Mouse (Mus musculus) liver, embryonic 15.5 days (tissue): Measurements from ENCODE around the gene Ascc1. TPM values are rescaled to one million over a fixed set of nuclear protein-coding genes. Genes with fewer than 3 reads are reported as not detected.
"Not testable (repeated sequence)": the region's sequence is repeated elsewhere in the genome, so short reads cannot be mapped to it uniquely, and the experiment has no call there.

ENCODE experiments used
- ATAC-seq: fragments of 200-750 bp; cut with Nextera tagmentation; 2 replicates; pipeline ENCODE4 v1.8.0; 2017; ENCODE audit warnings: moderate number of reproducible peaks, mild to moderate bottlenecking, moderate library complexity; ENCODE audit not compliant: insufficient read depth
- H3K27ac ChIP-seq: fragments of 300-500 bp; sonication (generic); replicated peaks from 2 replicates; pipeline ENCODE4 v1.5.1; 2015; ENCODE audit warnings: mild to moderate bottlenecking, inconsistent platforms
- H3K27me3 ChIP-seq: fragments of 300-500 bp; sonication (generic); 2 replicates; pipeline ENCODE4 v1.6.1; 2015; ENCODE audit warnings: mild to moderate bottlenecking, inconsistent platforms
- H3K36me3 ChIP-seq: fragments of 300-500 bp; sonication (generic); replicated peaks from 2 replicates; pipeline ENCODE4 v1.6.1; 2015; ENCODE audit warnings: moderate library complexity, mild to moderate bottlenecking, inconsistent platforms
- H3K4me1 ChIP-seq: fragments of 300-500 bp; sonication (generic); replicated peaks from 2 replicates; pipeline ENCODE4 v1.6.1; 2015; ENCODE audit warnings: inconsistent platforms
- H3K4me2 ChIP-seq: fragments of 300-500 bp; sonication (generic); 2 replicates; pipeline ENCODE4 v1.6.1; 2015; ENCODE audit warnings: moderate library complexity, mild to moderate bottlenecking, inconsistent platforms
- H3K4me3 ChIP-seq: fragments of 300-500 bp; sonication (generic); replicated peaks from 2 replicates; pipeline ENCODE4 v1.5.1; 2015; ENCODE audit warnings: mild to moderate bottlenecking, inconsistent platforms
- H3K9ac ChIP-seq: fragments of 300-500 bp; sonication (generic); 2 replicates; pipeline ENCODE4 v1.6.1; 2015; ENCODE audit warnings: moderate library complexity, mild to moderate bottlenecking, inconsistent platforms
- H3K9me3 ChIP-seq: fragments of 300-500 bp; sonication (generic); replicated peaks from 2 replicates; pipeline ENCODE4 v1.6.1; 2016; ENCODE audit warnings: inconsistent platforms
- WGBS: fragments of 180-500 bp; shearing (Covaris S2); methylation state at CpG from one replicate; pipeline ENCODE4 v1.1.7; 2015; ENCODE audit warnings: mixed read lengths; ENCODE audit not compliant: insufficient replicate concordance; 5-methylcytosine and 5-hydroxymethylcytosine counted together
- polyA plus RNA-seq: library from polyadenylated mRNA; unstranded; fragments of >200 nt; fragmentation: Nextera tagmentation; extraction: Ambion mirVana; gene quantifications from 2 replicates; pipeline ENCODE4 v1.2.1, GENCODE M21; 2015

Ascc1 gene
- polyA plus RNA-seq, 1 experiment from 2014 or later = 16.5 TPM

DNA sequence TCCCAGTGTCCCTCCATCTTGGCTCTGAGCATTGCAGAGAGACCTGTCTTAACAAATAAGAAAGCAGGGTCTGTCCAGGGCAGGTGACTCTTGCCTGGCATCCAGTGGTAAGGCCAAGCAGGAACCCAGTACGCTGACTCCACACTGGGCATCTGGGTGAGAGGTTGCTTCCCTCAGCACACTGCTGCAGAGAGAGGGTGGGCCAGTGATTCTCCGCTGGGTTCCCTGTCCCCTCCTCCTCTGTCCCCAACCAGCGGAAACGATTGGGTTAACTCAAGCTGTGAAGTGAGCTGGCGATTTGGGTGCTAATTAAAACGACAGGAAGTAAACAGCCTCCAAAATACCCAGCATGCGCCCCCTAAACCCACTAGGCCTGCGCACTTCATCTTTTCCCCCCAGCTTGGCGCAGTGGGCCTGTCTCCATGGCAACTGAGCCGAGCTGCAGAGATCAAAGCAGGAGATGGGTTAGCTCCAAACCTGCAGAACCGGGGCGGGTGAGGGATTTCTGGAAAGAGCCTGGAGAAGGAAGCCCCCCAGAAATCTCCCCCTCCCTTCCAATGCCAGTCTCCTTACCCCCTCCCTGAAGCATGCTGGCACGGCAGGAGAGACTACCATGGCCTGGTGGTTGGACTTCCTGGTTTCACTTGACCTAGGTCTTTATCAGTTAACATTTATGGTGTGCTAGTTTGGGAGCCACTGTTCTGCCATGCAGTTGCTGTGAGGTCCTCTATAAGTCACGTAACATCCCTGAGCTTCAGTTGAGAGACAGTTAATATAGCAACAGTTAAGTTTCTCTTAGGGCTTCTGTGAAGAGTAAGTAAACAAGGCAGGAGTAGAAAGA, 113.0 kb downstream of the Ascc1 start:
- ATAC-seq = no peak
- H3K27ac ChIP-seq = no peak overlapping the region
- no peaks in the 10 kb centered on the region for H3K9me3 ChIP-seq
- no peak overlapping the region for H3K9ac ChIP-seq
- 10% methylated on average over 14 of the region's 14 CpGs for WGBS
- no peak overlapping the region for H3K4me2 ChIP-seq
- H3K36me3 ChIP-seq = no peaks in the 10 kb centered on the region
- H3K27me3 ChIP-seq = peaks cover 40% of the 10 kb centered on the region
- H3K4me1 ChIP-seq = no peaks in the 10 kb centered on the region
- no peak overlapping the region for H3K4me3 ChIP-seq

DNA sequence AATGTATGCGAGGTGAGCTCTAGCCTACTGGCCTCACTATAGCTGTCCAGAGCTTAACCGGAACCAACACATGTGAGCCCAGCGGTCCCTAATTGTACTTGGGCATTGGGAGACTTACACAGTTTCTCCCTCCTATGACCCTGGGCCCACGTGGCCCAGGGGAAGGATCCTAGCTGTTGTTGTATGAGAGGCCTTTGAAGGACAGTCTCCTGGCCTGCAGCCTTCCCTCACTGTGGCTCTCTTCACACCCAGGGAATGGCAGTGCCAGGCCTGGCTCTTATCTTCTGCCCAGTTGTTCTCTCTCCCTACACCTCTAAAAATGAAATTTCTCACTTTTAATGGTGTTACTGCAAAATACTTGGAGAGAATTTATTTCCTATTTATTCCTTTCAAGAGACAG, 114.4 kb downstream of the Ascc1 start:
- no peak overlapping the region for H3K4me3 ChIP-seq
- H3K9me3 ChIP-seq = no peaks in the 10 kb centered on the region
- H3K36me3 ChIP-seq = no peaks in the 10 kb centered on the region
- H3K27ac ChIP-seq = no peak overlapping the region
- H3K4me1 ChIP-seq = no peaks in the 10 kb centered on the region
- H3K4me2 ChIP-seq = no peak overlapping the region
- H3K9ac ChIP-seq = no peak overlapping the region
- WGBS = 49% methylated on average over 4 of the region's 4 CpGs
- peaks cover 28% of the 10 kb centered on the region for H3K27me3 ChIP-seq
- no peak for ATAC-seq

DNA sequence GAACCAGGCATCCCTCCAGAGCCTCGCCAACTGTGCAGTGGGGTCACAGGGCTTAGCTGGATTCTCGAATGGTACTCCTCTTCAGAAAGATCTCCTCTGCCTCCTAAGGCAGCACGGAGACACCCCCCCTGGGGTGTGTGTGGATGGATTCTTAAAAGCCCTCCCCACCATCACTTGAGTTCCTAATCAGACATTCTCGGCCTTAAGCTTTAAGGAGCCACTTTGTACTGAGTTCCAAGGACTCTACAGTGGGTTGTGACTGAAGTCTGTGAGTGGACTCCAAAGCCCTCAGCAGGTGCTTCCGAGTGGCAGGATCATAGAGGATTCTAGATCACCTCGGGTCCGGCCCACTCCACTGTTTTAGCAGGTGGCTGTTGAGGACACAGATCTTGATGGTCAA, 115.9 kb downstream of the Ascc1 start:
- H3K9ac ChIP-seq = no peak overlapping the region
- WGBS = 55% methylated on average over 7 of the region's 7 CpGs
- H3K4me2 ChIP-seq = no peak overlapping the region

DNA sequence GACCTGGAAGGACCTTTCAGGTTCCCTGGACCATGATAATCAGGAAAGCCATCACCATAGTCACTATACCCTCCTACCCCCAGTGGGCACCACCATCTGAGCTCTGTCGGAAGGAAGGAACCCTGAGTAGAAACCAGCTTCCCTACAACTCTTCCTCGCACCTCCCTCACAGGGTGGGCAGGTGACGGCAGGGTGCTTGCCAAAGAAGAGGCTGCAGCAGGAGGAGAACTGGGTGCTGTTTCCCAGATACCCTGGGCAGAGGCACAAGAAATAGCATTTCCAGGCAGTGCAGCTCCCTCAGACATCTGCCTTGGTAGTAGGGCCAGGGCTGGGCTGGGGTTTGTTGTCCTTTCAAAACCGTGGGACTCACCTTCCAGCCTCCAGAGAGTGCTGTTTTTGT, 118.0 kb downstream of the Ascc1 start:
- Histone ChIP-seq H3K27me3 (peaks cover 6% of the 10 kb centered on the region), H3K4me1 (peaks cover 1% of the 10 kb centered on the region; the same call in 1 of the 2 replicates), H3K4me2 (no peak overlapping the region), H3K4me3 (no peak overlapping the region), H3K9ac (no peak overlapping the region), H3K9me3 (no peaks in the 10 kb centered on the region), H3K36me3 (no peaks in the 10 kb centered on the region), H3K27ac (no peak overlapping the region)
- 62% methylated on average over 4 of the region's 4 CpGs for WGBS
- ATAC-seq = no peak

More for the DNA sequence above, 115.9 kb downstream of the Ascc1 start:
- Histone ChIP-seq H3K36me3 (no peaks in the 10 kb centered on the region), H3K27ac (no peak overlapping the region), H3K4me1 (no peaks in the 10 kb centered on the region), H3K9me3 (no peaks in the 10 kb centered on the region), H3K27me3 (peaks cover 20% of the 10 kb centered on the region), H3K4me3 (no peak overlapping the region)
- no peak for ATAC-seq

DNA sequence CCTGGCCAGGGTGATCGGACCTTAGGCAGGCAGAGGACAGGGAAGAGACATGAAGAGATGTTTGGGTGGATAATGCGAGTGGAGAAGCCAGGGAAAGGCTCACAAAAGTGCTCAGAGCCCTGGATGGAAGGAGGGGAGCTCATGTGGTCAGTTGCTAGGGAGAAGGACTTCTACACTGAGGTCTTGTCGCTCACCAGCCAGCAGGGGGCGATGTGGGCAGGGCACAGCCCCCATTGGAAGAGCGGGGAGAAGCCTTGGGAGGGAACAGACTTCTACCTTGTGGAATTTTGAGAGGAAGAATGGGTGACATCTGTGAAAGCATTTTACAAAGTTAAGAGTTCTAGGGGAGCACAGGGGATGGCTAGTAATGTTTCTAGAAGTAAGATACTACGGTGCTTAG, 121.5 kb downstream of the Ascc1 start:
- Histone ChIP-seq H3K4me2 (no peak overlapping the region), H3K9me3 (no peaks in the 10 kb centered on the region), H3K27me3 (peaks cover 5% of the 10 kb centered on the region; the same call in 1 of the 2 replicates), H3K27ac (no peak overlapping the region), H3K4me1 (peaks cover 7% of the 10 kb centered on the region; the same call in 1 of the 2 replicates), H3K4me3 (no peak overlapping the region), H3K36me3 (no peaks in the 10 kb centered on the region), H3K9ac (no peak overlapping the region)
- 57% methylated on average over 6 of the region's 6 CpGs for whole genome bisulfite sequencing
- ATAC-seq = no peak

DNA sequence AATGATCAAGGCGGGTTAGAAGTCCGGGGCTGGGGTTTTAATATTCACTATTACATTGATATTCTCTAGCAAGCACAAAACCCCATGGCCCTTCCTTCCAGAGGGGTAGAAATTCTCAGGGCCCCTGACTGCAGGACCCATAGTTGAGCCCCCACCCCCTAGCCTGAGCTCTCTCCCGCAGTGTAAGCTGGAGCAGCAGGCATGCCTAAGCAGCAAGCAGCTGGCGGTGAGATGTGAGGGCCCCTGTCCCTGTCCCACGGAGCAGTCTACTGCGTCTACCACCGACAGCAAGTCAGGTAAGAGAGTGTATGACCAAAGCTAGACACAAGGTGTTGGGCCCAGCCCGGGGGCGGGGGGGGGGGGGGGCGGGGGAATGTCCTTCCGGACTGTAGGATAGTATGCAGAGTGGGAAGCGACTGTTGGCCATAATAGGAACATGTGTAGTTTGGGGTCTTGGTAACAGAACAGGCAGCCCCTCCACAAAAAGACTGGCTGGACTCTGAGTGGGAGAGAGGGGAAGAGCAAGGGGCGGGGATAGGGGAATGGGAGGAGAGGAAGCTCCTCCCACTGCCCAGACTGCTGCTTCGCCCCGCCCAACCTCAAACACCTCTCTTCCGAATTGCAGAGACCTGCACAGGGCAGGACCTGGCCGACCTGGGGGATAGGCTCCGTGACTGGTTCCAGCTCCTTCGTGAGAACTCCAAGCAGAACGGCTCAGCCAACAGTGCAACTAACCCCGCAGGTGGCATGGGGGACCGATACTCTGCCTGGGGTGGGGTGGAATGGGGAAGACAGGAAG, 123.1 kb downstream of the Ascc1 start:
- WGBS = 27% methylated on average over 22 of the region's 22 CpGs
- Histone ChIP-seq H3K4me3 (0 out of 2 replicates have a peak overlapping the region, but pooled peaks have one; percentile 5), H3K36me3 (no peaks in the 10 kb centered on the region), H3K9me3 (no peaks in the 10 kb centered on the region), H3K9ac (no peak overlapping the region), H3K4me2 (peak overlapping the region; percentile 52), H3K27ac (no peak overlapping the region), H3K4me1 (peaks cover 7% of the 10 kb centered on the region; the same call in 1 of the 2 replicates), H3K27me3 (peaks cover 5% of the 10 kb centered on the region; the same call in 1 of the 2 replicates)
- no peak for ATAC-seq

DNA sequence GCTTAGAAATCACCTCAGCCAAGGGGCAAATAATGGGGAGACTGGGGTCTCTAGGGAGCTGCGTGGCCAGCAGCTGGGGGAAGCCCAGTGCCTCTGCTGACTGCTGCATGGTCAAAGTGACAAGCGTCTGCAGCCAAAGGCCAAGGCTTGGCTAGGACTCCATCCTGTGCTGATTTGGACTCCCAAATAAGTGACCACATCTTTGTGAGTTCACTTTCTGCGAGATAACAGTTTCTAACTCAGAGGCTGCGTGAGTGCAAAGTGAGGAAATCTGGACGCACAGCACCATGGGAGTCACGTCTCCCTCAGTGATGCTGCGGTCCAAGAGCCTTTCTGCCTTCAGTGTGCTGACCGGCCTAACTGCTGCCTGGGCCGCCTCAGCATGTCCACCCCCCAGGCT, 125.7 kb downstream of the Ascc1 start:
- no peaks in the 10 kb centered on the region for H3K36me3 ChIP-seq
- peaks cover 7% of the 10 kb centered on the region; the same call in 1 of the 2 replicates for H3K4me1 ChIP-seq
- no peak overlapping the region for H3K4me3 ChIP-seq
- H3K27me3 ChIP-seq = peaks cover 5% of the 10 kb centered on the region; the same call in 1 of the 2 replicates
- no peak for ATAC-seq
- 65% methylated on average over 9 of the region's 9 CpGs for WGBS
- no peak overlapping the region for H3K4me2 ChIP-seq
- H3K27ac ChIP-seq = no peak overlapping the region
- no peaks in the 10 kb centered on the region for H3K9me3 ChIP-seq
- H3K9ac ChIP-seq = no peak overlapping the region

DNA sequence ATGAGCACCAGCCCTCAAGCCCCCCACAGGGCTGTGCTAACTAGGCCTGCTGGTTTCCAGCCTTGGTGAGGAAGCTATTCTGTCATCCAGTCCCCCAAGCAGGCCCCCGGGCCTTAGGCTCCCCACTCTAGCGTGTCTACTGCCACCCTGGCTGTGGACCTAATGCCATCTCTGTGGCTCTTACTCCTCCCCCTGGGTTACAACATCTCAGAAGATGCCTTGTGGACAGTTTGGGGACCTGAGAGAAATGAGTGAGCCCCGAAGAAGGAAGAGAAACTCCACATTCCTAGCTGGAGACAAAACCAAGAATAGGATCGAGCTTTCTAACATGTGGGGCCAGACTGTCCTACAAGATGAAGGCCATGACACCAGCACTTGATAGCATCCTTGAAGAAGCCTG, 127.9 kb downstream of the Ascc1 start:
- H3K4me3 ChIP-seq = no peak overlapping the region
- H3K36me3 ChIP-seq = no peaks in the 10 kb centered on the region
- H3K4me2 ChIP-seq = no peak overlapping the region
- H3K9ac ChIP-seq = no peak overlapping the region
- WGBS = 63% methylated on average over 4 of the region's 4 CpGs
- H3K27ac ChIP-seq = no peak overlapping the region
- H3K4me1 ChIP-seq = peaks cover 7% of the 10 kb centered on the region; the same call in 1 of the 2 replicates
- ATAC-seq = no peak
- peaks cover 16% of the 10 kb centered on the region; the same call in 1 of the 2 replicates for H3K27me3 ChIP-seq
- no peaks in the 10 kb centered on the region for H3K9me3 ChIP-seq

DNA sequence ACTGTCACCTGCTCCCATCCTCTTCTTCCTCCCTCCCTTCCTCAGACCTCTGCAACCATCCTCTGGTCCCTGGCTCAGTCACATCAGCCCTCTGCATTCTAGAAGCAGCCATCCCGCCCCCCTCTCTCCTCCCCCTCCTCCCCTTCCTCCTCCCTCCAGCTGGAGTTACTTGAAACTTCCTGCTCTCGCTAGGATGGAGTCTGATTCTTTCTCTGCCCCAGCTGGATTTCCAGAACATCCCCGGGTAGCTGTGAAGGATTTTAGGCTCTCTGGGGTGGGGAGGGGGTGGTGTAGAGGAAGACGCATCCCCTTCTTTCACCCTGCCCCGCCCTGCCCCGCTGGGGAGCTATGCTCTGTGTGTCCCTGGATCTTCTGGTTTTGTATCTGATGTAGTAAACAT, 130.9 kb downstream of the Ascc1 start:
- Histone ChIP-seq H3K4me1 (no peaks in the 10 kb centered on the region), H3K27me3 (peaks cover 11% of the 10 kb centered on the region; the same call in 1 of the 2 replicates), H3K4me3 (no peak overlapping the region), H3K9me3 (no peaks in the 10 kb centered on the region), H3K27ac (no peak overlapping the region), H3K4me2 (no peak overlapping the region), H3K9ac (no peak overlapping the region), H3K36me3 (no peaks in the 10 kb centered on the region)
- 35% methylated on average over 6 of the region's 6 CpGs for WGBS
- ATAC-seq = no peak

DNA sequence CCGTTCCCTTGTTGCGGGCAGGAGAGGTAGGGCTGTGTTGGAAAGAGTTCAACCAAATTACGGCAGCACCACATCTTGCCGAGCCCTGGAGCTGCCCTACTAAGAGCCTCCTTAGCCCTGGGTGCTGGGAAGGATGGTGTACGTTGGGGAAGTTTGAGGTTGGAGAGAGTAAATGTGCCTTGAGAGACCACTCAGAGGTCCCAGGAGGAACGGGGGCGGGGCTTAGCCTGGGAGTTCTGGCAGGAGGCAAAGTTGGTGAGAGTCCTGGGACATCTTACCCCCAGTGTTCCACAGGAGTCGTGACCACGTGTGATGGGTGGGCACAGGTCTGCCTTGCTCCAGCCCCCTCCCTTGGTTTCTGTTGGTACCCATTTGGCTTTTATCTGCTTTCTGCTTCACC, 131.6 kb downstream of the Ascc1 start:
- Histone ChIP-seq H3K36me3 (no peaks in the 10 kb centered on the region), H3K9me3 (no peaks in the 10 kb centered on the region), H3K4me3 (no peak overlapping the region), H3K27me3 (peaks cover 11% of the 10 kb centered on the region; the same call in 1 of the 2 replicates), H3K9ac (no peak overlapping the region), H3K4me1 (no peaks in the 10 kb centered on the region), H3K4me2 (no peak overlapping the region), H3K27ac (no peak overlapping the region)
- WGBS = 45% methylated on average over 9 of the region's 9 CpGs
- no peak for ATAC-seq

DNA sequence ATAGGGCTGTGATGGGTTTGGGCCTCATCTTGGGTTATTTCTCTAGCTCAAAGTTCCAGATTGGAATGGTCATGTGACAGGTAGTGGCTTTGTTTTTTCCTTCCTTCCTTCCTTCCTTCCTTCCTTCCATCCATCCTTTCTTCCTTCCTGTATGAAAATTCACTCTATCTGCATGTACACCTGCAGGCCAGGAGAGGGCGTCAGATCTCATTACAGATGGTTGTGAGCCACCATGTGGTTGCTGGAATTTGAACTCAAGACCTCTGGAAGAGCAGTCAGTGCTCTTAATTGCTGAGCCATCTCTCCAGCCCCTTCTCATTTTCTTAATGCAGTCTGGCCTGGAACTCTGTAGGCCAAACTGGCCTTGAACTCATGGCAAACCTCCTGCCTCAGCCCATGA, 133.4 kb downstream of the Ascc1 start:
- H3K4me3 ChIP-seq, ATAC-seq: not testable (repeated sequence)
- WGBS = 27% methylated on average over 1 of the region's 1 CpGs

More for the DNA sequence above, 133.4 kb downstream of the Ascc1 start:
- H3K4me2 ChIP-seq, H3K9me3 ChIP-seq, H3K36me3 ChIP-seq, H3K27ac ChIP-seq, H3K4me1 ChIP-seq, H3K9ac ChIP-seq: not testable (repeated sequence)
- H3K27me3 ChIP-seq = peaks cover 11% of the 10 kb centered on the region; the same call in 1 of the 2 replicates
